Mouse (Mus musculus) naive thymus-derived CD4-positive, alpha-beta T cell, adult 2 months (primary cell): ENCODE measurements around the gene Drosha.
A peak's percentile ranks its signal among the peaks of the same experiment; 100 is the strongest.

Experiments used
- DNase-seq: peaks from one replicate; pipeline ENCODE4 v3.0.0-alpha.2; 2011; ENCODE audit warnings: low read depth

The Drosha gene

DNA sequence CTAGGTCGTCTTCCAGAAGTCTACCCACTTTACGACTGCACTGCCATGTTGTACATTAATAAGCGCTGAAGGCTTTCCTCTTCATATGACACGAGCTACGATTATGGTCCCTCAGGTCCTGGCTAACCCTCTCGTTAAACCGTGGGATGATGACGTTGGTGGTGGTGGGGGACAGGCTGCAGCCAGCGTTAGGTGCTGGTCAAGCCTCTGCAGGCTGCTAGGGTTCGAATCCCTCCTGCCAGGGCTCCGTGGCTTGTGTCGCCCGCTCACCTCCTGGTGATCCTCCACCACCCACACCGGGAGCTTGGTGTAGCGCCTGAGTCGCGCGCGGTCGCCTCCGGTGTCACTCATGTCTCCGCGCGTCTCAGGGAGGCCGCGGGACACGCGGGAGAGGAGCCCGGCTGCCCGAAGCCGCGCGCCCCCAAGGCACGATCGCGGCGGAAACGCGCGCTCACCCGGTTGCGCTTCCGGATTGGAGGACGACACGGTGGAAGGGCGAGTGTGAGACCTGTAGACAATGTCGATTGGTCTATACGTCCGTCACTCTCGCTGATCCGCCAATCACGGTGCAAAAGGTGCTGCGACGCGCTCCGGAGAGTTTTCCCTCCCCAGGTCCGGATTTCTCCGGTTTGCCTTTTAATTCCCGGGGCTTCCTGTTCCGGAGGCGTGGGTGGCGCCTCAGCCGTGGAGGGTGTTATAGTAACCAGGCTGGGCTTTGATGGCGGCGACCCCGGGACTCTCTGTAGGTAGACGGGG is at the start of gene Drosha, which contains the start of gene 6030458C11Rik:
Gene Drosha (plus strand): TSS at position 619 of the 756 bp plus-strand sequence.
Gene 6030458C11Rik (minus strand): TSS at position 453 of the 756 bp plus-strand sequence.
- peak; percentile 99 for DNase-seq

DNA sequence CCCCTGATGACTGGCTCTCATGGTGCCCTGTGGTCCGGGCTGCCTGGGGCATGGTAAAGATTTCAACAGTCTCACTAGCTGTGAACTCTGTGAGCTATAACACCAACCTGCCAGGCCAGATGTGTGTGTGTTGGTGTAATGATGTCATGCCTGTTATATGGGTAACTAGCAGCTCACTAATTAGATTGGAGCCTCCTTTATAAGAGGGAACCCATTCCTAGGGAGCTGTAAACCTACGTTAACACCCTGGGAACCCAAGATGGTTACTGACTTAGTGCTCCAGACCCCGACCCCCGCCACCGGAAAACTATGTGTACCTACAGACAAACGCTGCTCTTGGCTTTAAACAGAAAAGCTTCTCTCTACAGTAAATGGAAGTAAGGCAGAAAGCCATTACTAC is 43.3 kb upstream of the Drosha start:
- DNase-seq, result no peak

DNA sequence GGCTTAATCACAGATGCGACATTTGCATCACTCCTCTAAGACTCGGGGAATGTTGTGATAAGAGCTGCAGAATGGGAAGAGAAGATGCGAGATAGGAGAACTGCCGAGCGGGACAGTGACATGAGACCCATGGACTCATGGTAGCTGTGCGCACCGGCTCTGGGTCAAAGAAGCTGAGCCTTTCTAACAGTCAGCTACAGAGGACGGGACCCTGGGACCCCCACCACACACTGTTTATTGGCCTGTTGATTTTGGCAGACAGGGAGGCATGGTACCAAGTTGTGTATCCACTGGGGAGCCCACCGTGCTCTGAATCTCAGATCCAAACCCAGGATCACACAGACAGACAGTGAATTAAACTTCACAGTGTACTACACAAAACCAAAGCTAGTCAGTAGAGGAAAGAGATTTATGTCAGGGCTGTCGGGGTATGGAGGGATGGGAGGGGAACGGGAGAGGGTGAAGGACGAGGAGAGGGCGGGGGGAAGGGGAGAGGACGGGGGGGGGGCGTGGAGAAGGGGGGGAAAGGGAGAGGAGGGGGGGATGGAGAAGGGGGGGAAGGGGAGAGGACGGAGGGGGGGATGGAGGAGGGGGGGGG is 42.8 kb upstream of the Drosha start:
- no peak for DNase-seq

DNA sequence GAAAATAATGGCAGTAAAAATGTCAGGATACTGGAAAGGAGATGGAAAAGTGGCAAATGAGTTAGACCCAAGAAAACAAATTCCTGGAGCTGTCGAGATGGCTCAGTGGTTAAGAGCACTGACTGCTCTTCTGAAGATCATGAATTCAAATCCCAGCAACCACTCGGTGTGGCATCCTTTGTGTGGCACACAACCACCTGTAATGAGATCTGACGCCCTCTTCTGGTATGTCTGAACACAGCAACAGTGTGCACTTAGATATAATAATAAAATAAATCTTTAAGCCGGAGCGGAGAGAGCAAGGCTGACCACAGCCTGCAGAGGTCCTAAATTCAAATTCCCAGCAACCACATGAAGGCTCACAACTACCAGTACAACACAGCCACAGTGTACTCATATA is 36.1 kb upstream of the Drosha start:
- DNase-seq, result no peak

DNA sequence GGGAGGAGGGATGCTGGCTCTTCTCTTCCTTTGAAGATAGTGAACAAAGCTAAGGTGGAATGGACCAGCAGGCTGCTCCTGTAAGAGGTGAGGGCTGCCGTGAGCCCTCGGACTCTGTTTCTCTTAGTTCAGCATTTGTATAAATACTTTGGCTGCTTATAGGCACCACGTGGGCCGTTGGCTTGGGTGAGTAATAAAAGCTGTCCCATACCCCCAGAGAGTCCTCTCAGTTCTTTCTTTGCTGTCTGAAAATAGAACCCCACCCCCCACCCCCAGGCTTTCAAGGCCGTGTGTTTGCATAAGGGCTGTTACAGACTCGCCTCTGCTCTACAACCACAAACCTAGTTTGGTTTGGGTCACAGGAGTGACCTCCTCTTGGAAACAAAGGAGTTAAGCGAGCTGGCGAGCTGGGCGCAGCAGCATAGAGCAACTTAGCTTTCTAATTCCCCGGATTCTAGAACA is 35.2 kb upstream of the Drosha start:
- no peak for DNase-seq

DNA sequence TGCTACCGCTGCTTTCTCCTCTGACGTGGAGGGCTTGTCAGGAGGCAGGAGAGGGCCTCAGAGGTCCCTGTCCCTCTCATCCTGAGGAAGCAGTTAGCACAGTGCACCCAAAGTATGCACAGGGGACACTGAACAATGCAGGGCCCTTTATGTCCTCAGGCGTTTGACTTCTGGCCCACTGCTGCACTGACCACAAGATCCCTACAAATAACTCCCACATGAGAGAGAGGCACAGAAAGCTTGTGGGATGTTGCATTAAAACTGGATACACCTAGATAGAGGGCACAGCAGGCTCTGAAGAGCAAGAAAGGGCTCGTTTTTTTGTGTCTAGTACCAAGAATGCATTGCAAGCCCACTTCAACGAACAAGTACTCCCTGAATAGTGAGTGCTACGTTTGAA is 30.3 kb upstream of the Drosha start:
- DNase-seq, result no peak

DNA sequence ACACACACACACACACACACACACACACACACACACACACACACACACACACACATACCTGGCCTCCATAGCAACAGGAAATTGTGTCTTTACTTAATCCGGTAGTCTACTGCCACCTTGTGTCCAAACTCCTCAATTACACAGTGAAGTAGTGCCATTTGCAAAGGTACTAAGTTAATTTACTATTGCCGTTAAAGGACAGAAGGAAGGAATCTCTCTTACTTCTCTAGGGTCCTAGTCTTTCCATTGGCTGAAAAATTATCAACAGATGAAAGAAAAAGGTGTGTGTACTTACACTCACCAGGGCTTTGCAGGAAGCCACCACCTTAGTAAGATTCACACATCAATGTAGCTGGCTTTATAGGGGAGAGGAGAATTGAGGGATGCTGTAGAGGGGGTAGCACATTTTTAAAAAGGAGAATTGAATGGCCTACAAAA is 29.1 kb upstream of the Drosha start:
- peak; percentile 92 for DNase-seq

DNA sequence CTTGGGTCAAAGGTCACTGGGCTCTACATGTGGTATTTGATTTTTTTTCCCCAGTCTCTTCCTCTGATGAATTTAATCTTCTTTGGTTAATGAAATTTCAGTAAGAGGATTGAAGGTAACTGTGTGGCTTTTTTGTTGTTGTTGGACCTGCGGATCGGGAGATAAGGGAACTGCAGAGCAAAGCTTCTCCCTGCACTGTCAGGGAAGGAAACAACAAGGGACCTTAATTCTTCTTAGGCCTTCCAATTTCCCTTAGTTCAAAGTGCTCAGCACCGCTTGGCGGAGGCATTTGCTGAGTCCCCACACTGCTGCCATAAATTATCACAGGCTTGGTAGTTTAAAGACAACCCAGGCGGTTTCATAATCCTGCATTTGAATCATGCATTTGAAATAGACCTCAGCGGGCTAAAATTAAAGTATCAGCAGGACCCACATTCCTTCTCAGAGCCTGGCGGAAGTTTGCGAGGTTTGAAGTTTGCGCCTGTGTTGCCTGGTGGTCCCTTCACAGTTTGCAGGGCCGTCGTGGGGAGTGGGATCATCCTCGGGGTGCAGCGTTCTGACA is 28.6 kb upstream of the Drosha start:
- DNase-seq, result no peak

DNA sequence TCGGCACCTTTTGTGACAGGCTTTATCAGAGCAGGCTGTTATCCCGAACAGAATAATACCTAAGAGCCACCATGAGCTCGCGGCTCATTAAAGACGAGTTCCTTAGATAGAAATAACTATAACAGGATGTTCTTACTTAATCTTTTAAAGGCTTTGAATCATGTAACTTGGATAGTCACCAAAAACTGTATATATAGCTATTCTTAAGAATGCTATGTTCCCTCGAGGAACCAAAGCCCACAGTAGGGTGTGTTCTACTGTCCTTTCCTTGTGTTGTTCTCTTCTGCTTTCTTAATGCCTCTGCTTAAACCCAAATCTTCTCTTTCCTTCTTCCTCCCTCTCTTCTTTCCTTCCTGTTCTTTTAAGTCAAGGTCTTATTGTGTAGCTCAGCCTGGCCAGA is 26.6 kb upstream of the Drosha start:
- no peak for DNase-seq

DNA sequence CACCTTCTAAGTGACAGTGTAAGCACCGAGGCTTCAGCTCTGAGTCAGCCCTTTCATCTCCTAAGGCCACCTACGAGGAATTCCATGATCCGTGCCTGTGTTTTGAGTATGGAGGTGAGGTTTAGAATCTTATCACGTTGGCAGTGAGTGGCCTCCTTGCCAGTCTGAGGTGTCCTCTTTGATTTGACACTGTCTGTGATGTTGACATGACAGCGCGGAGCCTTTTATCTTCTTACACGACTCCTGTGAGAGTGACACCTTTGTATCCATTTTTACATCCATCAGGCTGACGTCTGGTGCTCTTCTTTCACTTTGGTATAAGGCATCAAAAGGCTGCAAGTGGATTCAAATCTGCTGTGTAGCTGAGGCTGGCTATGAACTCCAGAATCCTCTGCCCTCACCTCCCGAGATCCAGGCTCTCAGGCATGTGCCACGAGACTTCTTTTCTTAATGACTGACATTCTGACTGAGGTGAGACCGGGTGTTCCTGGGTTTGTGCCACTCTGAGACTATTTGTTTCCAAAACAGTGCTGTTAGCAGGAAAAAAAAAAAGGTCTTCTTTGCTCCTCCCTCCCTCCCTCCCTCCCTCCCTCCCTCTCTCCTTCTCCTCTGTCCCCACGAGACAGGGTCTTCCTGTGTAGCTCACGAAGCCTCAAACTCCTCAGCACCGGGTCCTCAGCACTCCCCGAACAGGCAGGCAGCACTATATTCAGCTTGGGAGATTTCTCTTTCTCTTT is 24.0 kb upstream of the Drosha start:
- DNase-seq, result peak; percentile 67

DNA sequence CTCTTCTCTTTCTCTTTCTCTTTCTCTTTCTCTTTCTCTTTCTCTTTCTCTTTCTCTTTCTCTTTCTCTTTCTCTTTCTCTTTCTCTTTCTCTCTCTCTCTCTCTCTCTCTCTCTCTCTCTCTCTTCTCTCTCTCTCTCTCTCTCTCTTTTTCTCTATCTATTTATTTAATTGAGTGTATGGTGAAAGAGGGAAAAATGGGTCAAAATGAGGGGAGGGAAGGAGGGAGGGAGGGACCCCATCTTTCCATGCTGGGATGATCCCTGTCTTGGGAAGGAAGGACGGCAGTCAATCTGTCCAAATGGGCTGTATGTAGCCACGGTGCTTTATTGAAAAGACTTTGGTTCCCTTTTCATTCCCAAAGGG is 23.5 kb upstream of the Drosha start:
- DNase-seq, result peak; percentile 46

DNA sequence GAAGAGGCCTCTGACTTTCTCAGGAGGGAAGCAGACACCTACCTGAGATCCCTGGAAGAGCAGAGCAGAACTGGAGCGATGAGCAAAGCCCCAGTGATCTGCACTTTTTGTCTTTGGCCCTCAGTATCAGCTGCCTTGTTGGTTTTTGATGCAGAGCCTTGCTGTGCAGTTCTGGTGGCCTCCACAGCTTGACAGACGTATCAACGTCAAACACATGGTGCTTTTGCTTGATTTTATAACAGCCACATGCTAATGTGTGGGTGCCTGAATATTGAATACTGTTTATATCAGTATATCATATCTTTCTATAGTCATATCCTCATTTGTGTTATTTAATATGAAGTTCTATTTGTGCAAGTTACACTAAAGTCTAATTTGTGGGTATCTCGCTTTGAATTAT is 19.5 kb upstream of the Drosha start:
- no peak for DNase-seq

DNA sequence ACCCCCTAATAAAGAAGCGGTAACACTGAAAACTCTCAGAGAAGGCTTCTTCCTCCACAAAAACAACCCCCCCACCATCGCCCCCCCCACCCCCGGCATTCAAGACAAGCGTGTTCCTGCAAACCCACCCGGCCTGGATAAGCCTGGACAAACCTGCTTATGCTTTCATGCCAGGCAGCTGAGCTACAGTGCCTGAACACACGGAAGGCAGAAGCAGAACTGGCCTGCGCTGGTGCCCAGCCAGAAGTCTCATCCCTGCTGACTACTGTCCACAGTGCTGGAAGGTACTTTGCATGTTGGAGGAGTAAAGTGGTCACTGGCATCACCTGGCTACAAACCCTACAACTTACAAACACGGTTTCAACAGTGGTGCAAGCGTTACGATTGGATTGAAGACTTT is 17.5 kb upstream of the Drosha start:
- DNase-seq, result no peak

DNA sequence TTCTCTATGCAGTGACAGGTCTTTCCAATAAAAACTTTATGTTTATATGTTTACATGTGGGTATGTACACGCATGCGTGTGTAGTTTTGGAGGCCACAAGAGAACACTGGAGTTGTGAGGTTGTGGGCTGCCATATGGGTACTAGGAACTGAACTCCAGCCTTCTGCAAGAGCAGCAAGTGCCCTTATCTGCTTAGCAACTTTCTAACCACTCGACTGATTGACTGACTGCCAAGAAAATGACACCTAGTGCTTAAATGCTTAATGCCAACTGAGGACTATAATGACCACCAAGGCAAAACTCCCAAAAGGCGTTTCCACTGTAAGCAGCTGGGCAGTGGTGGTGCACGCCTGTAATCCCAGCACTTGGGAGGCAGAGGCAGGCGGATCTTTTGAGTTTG is 15.3 kb upstream of the Drosha start:
- no peak for DNase-seq

DNA sequence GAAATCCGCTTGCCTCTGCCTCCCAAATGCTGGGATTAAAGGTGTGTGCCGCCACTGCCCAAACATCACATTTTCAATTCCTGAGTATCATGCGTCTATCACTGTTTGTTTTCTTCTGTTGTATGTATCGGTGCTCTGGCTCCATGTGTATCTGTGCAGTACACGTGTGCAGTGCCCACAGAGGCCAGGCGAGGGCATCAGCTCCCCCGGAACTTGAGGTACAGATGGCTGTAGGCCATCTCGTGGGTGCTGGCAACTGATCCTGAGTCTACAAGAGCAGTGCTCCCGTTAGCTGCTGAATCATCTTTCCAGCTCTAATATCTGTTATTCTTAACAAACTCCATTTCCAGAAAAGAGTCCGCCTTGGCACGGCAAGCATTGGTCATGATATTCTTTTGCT is 12.0 kb upstream of the Drosha start:
- DNase-seq, result no peak

DNA sequence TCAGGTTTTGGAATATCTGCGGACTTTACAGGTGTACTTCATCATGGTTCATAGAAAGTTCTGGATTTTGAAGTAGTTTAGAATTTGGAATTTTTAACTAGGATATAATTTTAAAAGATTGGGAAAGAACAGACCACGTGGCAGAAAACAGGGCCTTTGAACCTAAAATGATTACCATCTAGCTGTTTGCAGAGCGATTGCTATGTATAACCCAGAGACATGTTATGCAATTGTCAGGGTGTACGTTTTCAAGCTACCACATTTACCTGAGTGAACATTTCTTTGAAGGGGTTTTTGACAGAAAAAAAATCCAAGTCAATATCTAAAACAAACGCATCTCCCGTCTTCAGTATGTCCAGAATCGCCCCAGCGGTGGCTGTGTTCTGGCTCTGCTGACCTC is 7.0 kb upstream of the Drosha start:
- no peak for DNase-seq

DNA sequence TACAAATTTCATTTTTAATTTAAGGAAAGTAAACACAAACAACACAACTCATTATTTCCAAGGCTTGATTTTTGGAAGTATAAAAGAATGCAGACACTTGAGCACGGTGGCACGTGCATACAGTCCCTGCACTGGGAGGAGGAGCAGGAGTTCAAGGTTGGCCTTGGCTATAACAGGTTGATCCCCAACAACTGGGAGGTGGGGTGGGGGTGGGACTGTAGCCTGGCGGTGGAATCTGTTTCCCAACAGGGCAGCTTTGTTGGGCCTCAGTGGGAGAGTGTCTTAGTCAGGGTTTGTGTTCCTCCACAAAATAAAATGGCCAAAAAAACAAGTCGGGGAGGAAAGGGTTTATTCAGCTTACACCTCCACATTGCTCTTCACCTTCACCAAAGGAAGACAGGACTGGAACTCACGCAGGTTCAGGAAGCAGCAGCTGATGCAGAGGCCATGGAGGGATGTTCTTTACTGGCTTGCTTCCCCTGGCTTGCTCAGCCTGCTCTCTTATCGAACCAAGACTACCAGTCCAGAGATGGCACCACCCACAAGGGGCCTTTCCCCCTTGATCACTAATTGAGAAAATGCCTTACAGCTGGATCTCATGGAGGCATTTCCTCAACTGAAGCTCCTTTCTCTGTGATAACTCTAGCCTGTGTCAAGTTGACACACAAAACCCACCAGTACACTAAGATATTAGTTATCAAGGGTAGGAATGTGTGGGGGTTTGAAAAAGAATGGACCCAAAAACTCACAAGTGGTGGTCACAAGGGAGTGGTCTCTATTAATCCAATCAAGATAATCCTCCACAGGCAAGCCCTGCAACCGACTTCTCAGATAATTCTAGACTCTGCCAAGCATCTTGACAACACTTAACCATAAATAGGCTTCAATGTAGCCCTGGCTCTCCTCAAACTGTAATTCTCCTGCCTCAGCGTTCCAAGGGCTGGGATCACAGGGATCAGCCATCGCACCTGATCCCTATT is 1.9 kb upstream of the Drosha start:
- DNase-seq, result no peak

DNA sequence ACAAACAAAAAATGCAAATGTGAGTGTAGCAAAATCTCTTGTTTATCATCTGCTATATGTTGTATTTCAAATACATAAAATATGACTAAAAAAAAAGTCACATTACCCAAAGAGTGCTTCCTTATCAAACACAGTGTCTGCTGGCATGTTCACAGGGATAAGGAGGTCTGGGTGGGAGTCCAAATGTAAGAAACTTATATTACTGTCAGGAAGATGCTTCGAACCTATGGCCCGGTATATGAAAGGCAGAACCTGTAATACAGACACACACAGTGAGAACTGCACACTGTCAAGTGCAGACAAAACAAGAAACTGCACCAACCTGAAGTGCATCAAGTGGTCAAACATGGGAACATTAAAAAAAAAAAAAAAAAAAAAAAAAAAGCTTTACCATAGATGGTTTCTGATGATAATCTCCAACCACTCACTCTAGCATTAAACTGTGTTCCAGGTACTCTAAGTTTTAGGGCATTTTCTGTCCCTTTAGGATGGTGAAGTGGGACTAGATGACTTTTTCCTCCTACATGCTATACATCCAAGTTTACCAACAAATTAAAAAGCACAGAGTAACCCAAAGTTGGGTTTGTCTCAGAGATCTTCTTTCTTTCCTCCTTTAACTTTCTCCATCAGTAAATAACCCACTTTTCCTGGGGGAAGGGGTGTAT is 1.0 kb upstream of the Drosha start:
- peak; percentile 7 for DNase-seq

DNA sequence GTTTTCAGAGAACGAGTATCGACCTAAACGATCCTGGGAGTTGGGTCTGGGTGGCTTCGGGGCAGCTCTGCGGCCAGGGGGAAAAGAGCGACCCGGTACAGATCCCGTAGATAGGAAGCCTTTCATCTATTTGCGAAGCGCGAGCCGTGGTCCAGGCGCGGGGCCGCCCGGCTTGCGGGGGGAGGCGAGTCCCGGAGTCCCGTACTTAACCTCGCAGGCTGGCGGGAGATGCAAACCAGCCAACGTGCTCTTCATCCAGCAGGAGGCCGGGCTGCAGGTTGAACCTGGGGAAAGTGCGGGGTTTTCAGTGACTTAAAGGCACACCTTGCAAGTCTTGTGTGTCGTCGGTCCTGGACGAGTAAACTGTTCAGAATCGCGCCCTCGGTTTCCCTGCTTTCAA is 350 bp downstream of the Drosha start:
- DNase-seq, result no peak

DNA sequence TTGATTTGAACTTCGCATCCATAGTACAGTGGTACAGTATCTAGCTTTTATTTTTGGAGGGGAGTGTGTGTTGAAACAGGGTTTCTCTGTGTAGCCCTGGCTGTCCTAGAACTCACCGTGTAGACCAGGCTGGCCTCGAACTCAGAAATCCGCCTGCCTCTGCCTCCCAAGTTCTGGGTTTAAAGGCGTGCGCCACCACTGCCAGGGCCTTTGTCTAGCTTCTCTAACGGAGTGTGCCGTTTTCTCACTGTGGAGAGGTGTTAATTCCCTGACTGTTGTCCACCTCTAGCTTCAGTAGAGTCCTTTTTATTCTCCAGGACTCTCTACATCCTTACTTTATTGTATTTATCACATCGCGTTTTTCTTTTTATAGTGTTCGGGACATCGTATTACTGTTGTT is 793 bp downstream of the Drosha start:
- peak; percentile 6 for DNase-seq

DNA sequence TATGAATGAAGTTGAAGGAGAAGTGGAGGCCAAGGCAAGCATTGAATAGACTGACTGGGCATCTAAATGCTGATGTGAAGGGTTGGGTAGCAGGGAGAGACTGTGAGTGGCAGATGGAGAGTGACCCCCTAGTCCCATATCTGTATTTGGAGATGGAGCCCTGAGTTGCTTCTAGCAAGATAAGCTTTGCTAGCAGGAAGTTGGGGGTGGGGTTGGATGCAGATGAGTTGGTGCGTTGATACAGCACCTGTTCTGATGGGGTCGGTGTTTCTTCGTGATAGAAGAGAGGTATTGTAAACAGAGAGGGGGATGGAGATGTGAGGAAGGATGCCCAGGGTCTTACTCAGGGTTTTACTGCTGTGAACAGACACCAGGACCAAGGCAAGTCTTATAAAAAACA is 5.3 kb downstream of the Drosha start:
- no peak for DNase-seq
